Mouse (Mus musculus) neural tube, embryonic 13.5 days (tissue): ENCODE results near the gene Tmtc1. TPM values are rescaled to one million over a fixed set of nuclear protein-coding genes. Genes with fewer than 3 reads are reported as not detected.

ENCODE experiments used
- ATAC-seq: fragments of 200-750 bp; cut with Nextera tagmentation; 2 replicates; pipeline ENCODE4 v1.8.0; 2017; ENCODE audit warnings: low read depth, mild to moderate bottlenecking, moderate TSS enrichment, moderate library complexity
- H3K27ac ChIP-seq: fragments of 300-500 bp; sonication (generic); replicated peaks from 2 replicates; pipeline ENCODE4 v1.5.1; 2015; ENCODE audit warnings: moderate library complexity, mild to moderate bottlenecking, inconsistent platforms
- H3K27me3 ChIP-seq: fragments of 300-500 bp; sonication (generic); 2 replicates; pipeline ENCODE4 v1.6.1; 2015; ENCODE audit warnings: mild to moderate bottlenecking, inconsistent platforms
- H3K36me3 ChIP-seq: fragments of 300-500 bp; sonication (generic); 2 replicates; pipeline ENCODE4 v1.6.1; 2015; ENCODE audit warnings: mild to moderate bottlenecking, inconsistent platforms
- H3K4me1 ChIP-seq: fragments of 300-500 bp; sonication (generic); replicated peaks from 2 replicates; pipeline ENCODE4 v1.6.1; 2015; ENCODE audit warnings: inconsistent platforms
- H3K4me2 ChIP-seq: fragments of 300-500 bp; sonication (generic); 2 replicates; pipeline ENCODE4 v1.6.1; 2015; ENCODE audit warnings: inconsistent platforms, mild to moderate bottlenecking, moderate library complexity
- H3K4me3 ChIP-seq: fragments of 300-500 bp; sonication (generic); 2 replicates; pipeline ENCODE4 v1.5.1; 2015; ENCODE audit warnings: mild to moderate bottlenecking, inconsistent platforms
- H3K9ac ChIP-seq: fragments of 300-500 bp; sonication (generic); 2 replicates; pipeline ENCODE4 v1.6.1; 2015; ENCODE audit warnings: moderate library complexity, mild to moderate bottlenecking, inconsistent platforms
- H3K9me3 ChIP-seq: fragments of 300-500 bp; sonication (generic); 2 replicates; pipeline ENCODE4 v1.6.1; 2016; ENCODE audit warnings: inconsistent platforms
- WGBS: fragments of 180-500 bp; shearing (Covaris S2); methylation state at CpG from one replicate; pipeline ENCODE4 v1.1.7; 2015; 5-methylcytosine and 5-hydroxymethylcytosine counted together
- polyA plus RNA-seq: library from polyadenylated mRNA; unstranded; fragments of >200 nt; fragmentation: Nextera tagmentation; extraction: Ambion mirVana; gene quantifications from 2 replicates; pipeline ENCODE4 v1.2.1, GENCODE M21; 2015

Tmtc1 gene
- polyA plus RNA-seq, 1 experiment from 2014 or later = 4.1 TPM

GRCm38 (mm10) chr6:148390630-148391276 is 53.4 kb downstream of the Tmtc1 start:
- Histone ChIP-seq H3K4me3 (no peak overlapping the region), H3K36me3 (no peaks in the 10 kb centered on the region), H3K4me2 (no peak overlapping the region), H3K9ac (no peak overlapping the region), H3K27me3 (no peaks in the 10 kb centered on the region), H3K4me1 (peaks cover 53% of the 10 kb centered on the region), H3K27ac (peak overlapping the region; percentile 80), H3K9me3 (no peaks in the 10 kb centered on the region)
- no peak for ATAC-seq
- 32% methylated on average over 4 of the region's 4 CpGs for WGBS

GRCm38 (mm10) chr6:148387990-148388389 is 56.2 kb downstream of the Tmtc1 start:
- ATAC-seq = no peak
- H3K4me1 ChIP-seq = peaks cover 45% of the 10 kb centered on the region
- no peak overlapping the region for H3K4me2 ChIP-seq
- no peak overlapping the region for H3K9ac ChIP-seq
- H3K36me3 ChIP-seq = no peaks in the 10 kb centered on the region
- no peaks in the 10 kb centered on the region for H3K27me3 ChIP-seq
- no peak overlapping the region for H3K4me3 ChIP-seq
- 33% methylated on average over 1 of the region's 1 CpGs for WGBS
- H3K27ac ChIP-seq = no peak overlapping the region
- no peaks in the 10 kb centered on the region for H3K9me3 ChIP-seq

- ATAC-seq = no peak
- no peaks in the 10 kb centered on the region for H3K9me3 ChIP-seq
- 76% methylated on average over 6 of the region's 6 CpGs for WGBS
Measured at GRCm38 (mm10) chr6:148384111-148384895, 59.9 kb downstream of the Tmtc1 start.

GRCm38 (mm10) chr6:148381163-148381782 is 62.9 kb downstream of the Tmtc1 start:
- Histone ChIP-seq H3K9ac (no peak overlapping the region), H3K4me1 (peaks cover 10% of the 10 kb centered on the region), H3K4me2 (no peak overlapping the region), H3K36me3 (no peaks in the 10 kb centered on the region), H3K27ac (peak overlapping the region; percentile 49; the same call in 1 of the 2 replicates), H3K27me3 (no peaks in the 10 kb centered on the region), H3K4me3 (no peak overlapping the region), H3K9me3 (peaks cover 3% of the 10 kb centered on the region; the same call in 1 of the 2 replicates)
- ATAC-seq = no peak
- 51% methylated on average over 9 of the region's 9 CpGs for WGBS

More at GRCm38 (mm10) chr6:148384111-148384895, 59.9 kb downstream of the Tmtc1 start:
- no peak overlapping the region for H3K4me2 ChIP-seq
- no peaks in the 10 kb centered on the region for H3K27me3 ChIP-seq
- no peak overlapping the region for H3K4me3 ChIP-seq
- H3K36me3 ChIP-seq = no peaks in the 10 kb centered on the region
- H3K9ac ChIP-seq = no peak overlapping the region
- no peak overlapping the region for H3K27ac ChIP-seq
- peaks cover 19% of the 10 kb centered on the region for H3K4me1 ChIP-seq

- no peak for ATAC-seq
- Histone ChIP-seq H3K27ac (no peak overlapping the region), H3K4me1 (no peaks in the 10 kb centered on the region), H3K27me3 (no peaks in the 10 kb centered on the region), H3K4me2 (no peak overlapping the region), H3K4me3 (no peak overlapping the region), H3K36me3 (no peaks in the 10 kb centered on the region), H3K9me3 (peaks cover 3% of the 10 kb centered on the region; the same call in 1 of the 2 replicates), H3K9ac (no peak overlapping the region)
- WGBS = 57% methylated on average over 3 of the region's 3 CpGs
Measured at GRCm38 (mm10) chr6:148375618-148376209, 68.5 kb downstream of the Tmtc1 start.

- ATAC-seq = no peak
- Histone ChIP-seq H3K4me2 (no peak overlapping the region), H3K36me3 (no peaks in the 10 kb centered on the region), H3K27me3 (no peaks in the 10 kb centered on the region), H3K9me3 (peaks cover 3% of the 10 kb centered on the region; the same call in 1 of the 2 replicates), H3K9ac (no peak overlapping the region), H3K27ac (no peak overlapping the region), H3K4me3 (no peak overlapping the region), H3K4me1 (no peaks in the 10 kb centered on the region)
- WGBS = 79% methylated on average over 3 of the region's 3 CpGs
Measured at GRCm38 (mm10) chr6:148375015-148375414, 69.2 kb downstream of the Tmtc1 start.

- 45% methylated on average over 2 of the region's 2 CpGs for WGBS
- Histone ChIP-seq H3K27me3 (no peaks in the 10 kb centered on the region), H3K9me3 (peaks cover 3% of the 10 kb centered on the region; the same call in 1 of the 2 replicates), H3K36me3 (no peaks in the 10 kb centered on the region), H3K4me2 (no peak overlapping the region), H3K4me3 (no peak overlapping the region), H3K9ac (no peak overlapping the region), H3K4me1 (no peaks in the 10 kb centered on the region), H3K27ac (no peak overlapping the region)
- 0 out of 2 replicates have a peak, but pooled peaks have one; percentile 19 for ATAC-seq
Measured at GRCm38 (mm10) chr6:148373444-148373843, 70.7 kb downstream of the Tmtc1 start.

GRCm38 (mm10) chr6:148371223-148371622 is 73.0 kb downstream of the Tmtc1 start:
- Histone ChIP-seq H3K4me1 (peaks cover 8% of the 10 kb centered on the region; the same call in 1 of the 2 replicates), H3K36me3 (no peaks in the 10 kb centered on the region), H3K9ac (no peak overlapping the region), H3K27ac (no peak overlapping the region), H3K4me2 (no peak overlapping the region), H3K27me3 (no peaks in the 10 kb centered on the region), H3K9me3 (no peaks in the 10 kb centered on the region), H3K4me3 (no peak overlapping the region)
- no peak for ATAC-seq

- 7% methylated on average over 4 of the region's 4 CpGs for WGBS
- peak overlapping the region; percentile 49; the same call in 1 of the 2 replicates for H3K27ac ChIP-seq
- ATAC-seq = peak; percentile 81
Measured at GRCm38 (mm10) chr6:148367094-148367539, 77.1 kb downstream of the Tmtc1 start.

GRCm38 (mm10) chr6:148366629-148367028 is 77.6 kb downstream of the Tmtc1 start:
- 78% methylated on average over 1 of the region's 1 CpGs for WGBS
- no peak overlapping the region for H3K4me2 ChIP-seq
- H3K4me3 ChIP-seq = no peak overlapping the region
- no peak for ATAC-seq
- no peaks in the 10 kb centered on the region for H3K9me3 ChIP-seq
- no peaks in the 10 kb centered on the region for H3K36me3 ChIP-seq
- H3K9ac ChIP-seq = no peak overlapping the region
- H3K27ac ChIP-seq = 0 out of 2 replicates have a peak overlapping the region, but pooled peaks have one; percentile 4
- no peaks in the 10 kb centered on the region for H3K27me3 ChIP-seq
- peaks cover 16% of the 10 kb centered on the region for H3K4me1 ChIP-seq

More at GRCm38 (mm10) chr6:148367094-148367539, 77.1 kb downstream of the Tmtc1 start:
- H3K36me3 ChIP-seq = no peaks in the 10 kb centered on the region
- peaks cover 16% of the 10 kb centered on the region for H3K4me1 ChIP-seq
- H3K9ac ChIP-seq = no peak overlapping the region
- H3K4me2 ChIP-seq = no peak overlapping the region
- no peak overlapping the region for H3K4me3 ChIP-seq
- H3K27me3 ChIP-seq = no peaks in the 10 kb centered on the region
- no peaks in the 10 kb centered on the region for H3K9me3 ChIP-seq

GRCm38 (mm10) chr6:148363162-148363561 is 81.0 kb downstream of the Tmtc1 start:
- no peak overlapping the region for H3K4me2 ChIP-seq
- 62% methylated on average over 1 of the region's 1 CpGs for WGBS
- no peaks in the 10 kb centered on the region for H3K27me3 ChIP-seq
- no peaks in the 10 kb centered on the region for H3K36me3 ChIP-seq
- H3K9ac ChIP-seq = no peak overlapping the region
- H3K9me3 ChIP-seq = no peaks in the 10 kb centered on the region
- no peak overlapping the region for H3K4me3 ChIP-seq
- ATAC-seq = no peak
- H3K27ac ChIP-seq = no peak overlapping the region
- peaks cover 24% of the 10 kb centered on the region for H3K4me1 ChIP-seq
